Mouse (Mus musculus): ENCODE measurements around the gene Zbtb22.

- no peak for TF ChIP-seq CTCF (IDR thresholded peaks at IDR 0.05; ENCODE audit: extremely low read depth, insufficient read depth, insufficient read length, insufficient replicate concordance)
- no peak for TF ChIP-seq POLR2A (IDR thresholded peaks at IDR 0.05; ENCODE audit: low read depth, low read length)
These were observed 40.6 kb downstream of the Zbtb22 start for GRCm38 (mm10) chr17:33956336-33956735.

Data from spleen, adult 2 months (tissue).